Mouse (Mus musculus): Measurements from ENCODE around the gene Itgb3. TPM values are rescaled to one million over a fixed set of nuclear protein-coding genes. Genes with fewer than 3 reads are reported as not detected.

Gene Itgb3
- total RNA-seq (2023): 31.8 and 44.7 TPM in 2 replicates

DNA sequence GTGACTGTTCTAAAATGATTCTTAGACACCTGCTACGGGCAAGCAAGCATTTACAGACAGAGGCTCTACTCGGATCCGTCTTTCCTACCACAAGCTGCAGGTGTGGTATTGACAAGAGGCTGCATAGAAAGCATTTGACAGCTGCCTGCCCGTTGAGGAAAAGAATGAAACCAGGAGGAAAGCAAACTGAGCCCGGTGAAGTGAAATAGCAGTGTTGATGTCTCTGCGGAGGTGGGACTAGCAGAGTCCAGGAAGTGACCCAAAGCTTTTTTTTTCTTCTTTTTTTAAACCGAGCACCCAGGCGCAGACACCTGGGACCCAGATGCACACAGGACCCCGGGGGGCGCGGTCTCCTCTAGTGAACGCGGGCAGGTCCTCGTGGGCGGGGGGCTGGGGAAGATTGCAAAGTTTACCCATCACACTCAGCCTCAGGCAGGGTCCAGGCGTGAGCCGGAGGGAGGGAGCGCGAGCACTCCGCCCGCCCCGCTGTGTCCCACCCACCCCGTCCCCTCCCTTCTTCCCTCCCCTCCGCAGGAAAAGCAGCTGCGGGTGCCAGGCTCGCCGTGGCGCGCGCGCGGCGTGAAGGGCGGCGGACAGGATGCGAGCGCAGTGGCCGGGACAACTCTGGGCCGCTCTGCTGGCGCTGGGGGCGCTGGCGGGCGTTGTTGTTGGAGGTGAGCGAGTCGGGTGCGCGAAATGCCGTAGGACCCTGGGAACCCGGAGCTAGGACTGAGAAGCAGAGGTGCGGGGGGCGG lies at the start of gene Itgb3:
Itgb3 (plus strand) TSS at position 510 of the 755 bp plus-strand sequence.

DNA sequence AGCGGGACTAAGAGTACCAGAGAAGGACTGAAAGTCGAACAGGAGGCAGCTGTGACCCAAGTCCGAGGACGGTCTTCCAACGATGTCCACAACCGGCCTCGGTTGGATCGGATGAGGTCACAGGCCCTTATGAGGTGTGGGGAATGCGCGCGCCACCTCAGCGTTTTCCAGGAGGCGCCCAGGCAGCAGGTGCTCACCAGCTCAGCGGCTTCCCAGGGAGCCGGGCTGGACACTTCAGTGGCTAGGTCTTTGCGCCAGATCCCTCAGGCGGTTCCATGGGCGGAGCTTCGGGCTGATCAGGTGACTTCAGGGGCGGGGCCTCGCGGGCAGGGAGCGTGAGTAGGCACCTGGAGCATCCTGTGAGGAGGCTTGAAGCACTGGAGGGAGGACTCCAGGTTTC lies 77.7 kb downstream of the Itgb3 start, which contains the start of gene Gm11639:
Gm11639 (plus strand) TSS at position 160 of the 400 bp plus-strand sequence.

Other genes with a start within 250 kb of the Itgb3 start
- 56.8 and 68.1 TPM in 2 replicates for gene Kansl1, start 139.1 kb upstream of the Itgb3 start, total RNA-seq (2023)
- 30.1 and 38.0 TPM in 2 replicates for gene Cdc27, start 57.4 kb upstream of the Itgb3 start, total RNA-seq (2023)
- 1.2 and 4.7 TPM in 2 replicates for gene Myl4, start 57.3 kb upstream of the Itgb3 start, total RNA-seq (2023)
- not detected in 2 replicates for gene Gm11639, start 77.7 kb downstream of the Itgb3 start, total RNA-seq (2023)